Mouse (Mus musculus) ovary, adult 18-20 months (tissue): ENCODE results near the gene Olfr135.

Experiments
- DNase-seq: peaks from one replicate; pipeline ENCODE4 v3.0.0; 2022; ENCODE audit warnings: low spot score, mixed read lengths

Olfr135 gene

DNA sequence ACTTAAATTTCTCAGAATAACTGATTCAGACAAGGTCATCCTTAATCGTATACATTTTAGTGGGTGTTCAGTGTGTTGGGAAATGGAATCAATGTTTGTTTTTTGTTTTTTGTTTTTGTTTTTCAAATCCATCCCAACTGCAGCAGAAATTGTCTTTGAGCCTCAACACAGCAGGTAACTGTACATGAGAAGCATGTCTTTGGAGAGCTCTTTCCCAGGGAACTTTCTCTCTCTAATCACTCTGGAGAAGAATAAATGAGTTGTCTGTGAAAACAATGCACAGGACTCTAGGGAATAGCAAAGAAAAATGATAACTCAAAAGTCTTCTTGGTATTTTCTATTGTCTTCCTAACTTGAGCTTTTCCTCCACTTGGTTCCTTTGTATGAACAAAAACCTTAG, at the start of gene Olfr135:
TSS of gene Olfr135 (plus strand) at position 301 of the 400 bp plus-strand sequence.
- no peak for DNase-seq

- DNase-seq = no peak
These were observed 33.0 kb upstream of the Olfr135 start, which contains the start of gene Olfr134 for GRCm38 (mm10) chr17:38171088-38171487. Olfr134 (plus strand) TSS chr17:38171388.
